Mouse (Mus musculus) large intestine, adult 2 months (tissue): ENCODE results near the gene Sdhb. TPM values are rescaled to one million over a fixed set of nuclear protein-coding genes. Genes with fewer than 3 reads are reported as not detected.

Source experiments
- DNase-seq: peaks from one replicate; pipeline ENCODE4 v3.0.0-alpha.2; 2012; ENCODE audit warnings: low read depth, low spot score
- WGBS: fragments of 180-500 bp; shearing (Covaris S2); methylation state at CpG from one replicate; pipeline ENCODE4 v1.1.7; 2018; 5-methylcytosine and 5-hydroxymethylcytosine counted together
- polyA plus RNA-seq: library from polyadenylated mRNA; depleted of rRNA; stranded (reverse); fragments of >200 nt; gene quantifications from 2 replicates; pipeline ENCODE4 v1.2.3, GENCODE M21; 2012; rRNA removed

Sdhb gene
- polyA plus RNA-seq, 1 experiment = 328 TPM

- no peak for DNase-seq
- WGBS = 25% methylated on average over 7 of the region's 7 CpGs
These were observed 49.1 kb downstream of the Sdhb start, which contains the start of gene Mfap2 for GRCm38 (mm10) chr4:141010118-141010517. Gene Mfap2 (plus strand): TSS chr4:141010418.

GRCm38 (mm10) chr4:141010526-141010925, 49.5 kb downstream of the Sdhb start:
- WGBS = 2% methylated on average over 26 of the region's 26 CpGs

GRCm38 (mm10) chr4:141010941-141011429, 50.0 kb downstream of the Sdhb start:
- no peak for DNase-seq
- 12% methylated on average over 17 of the region's 17 CpGs for WGBS

More at GRCm38 (mm10) chr4:141010526-141010925, 49.5 kb downstream of the Sdhb start:
- no peak for DNase-seq

- DNase-seq = no peak
- WGBS = 57% methylated on average over 14 of the region's 14 CpGs
These were observed 50.7 kb downstream of the Sdhb start for GRCm38 (mm10) chr4:141011556-141012328.

- no peak for DNase-seq
- 64% methylated on average over 10 of the region's 10 CpGs for WGBS
These were observed 51.6 kb downstream of the Sdhb start for GRCm38 (mm10) chr4:141012558-141012957.

- DNase-seq = no peak
- WGBS = 70% methylated on average over 8 of the region's 8 CpGs
These were observed 53.1 kb downstream of the Sdhb start for GRCm38 (mm10) chr4:141014114-141014513.

GRCm38 (mm10) chr4:141014856-141015255, 53.9 kb downstream of the Sdhb start:
- no peak for DNase-seq
- 83% methylated on average over 11 of the region's 11 CpGs for WGBS

- 63% methylated on average over 7 of the region's 7 CpGs for WGBS
- DNase-seq = no peak
These were observed 54.4 kb downstream of the Sdhb start for GRCm38 (mm10) chr4:141015356-141015755.

GRCm38 (mm10) chr4:141016311-141016710, 55.3 kb downstream of the Sdhb start:
- WGBS = 53% methylated on average over 9 of the region's 9 CpGs
- DNase-seq = no peak

GRCm38 (mm10) chr4:141017657-141018436, 56.8 kb downstream of the Sdhb start:
- WGBS = 89% methylated on average over 29 of the region's 29 CpGs
- DNase-seq = no peak

DNA sequence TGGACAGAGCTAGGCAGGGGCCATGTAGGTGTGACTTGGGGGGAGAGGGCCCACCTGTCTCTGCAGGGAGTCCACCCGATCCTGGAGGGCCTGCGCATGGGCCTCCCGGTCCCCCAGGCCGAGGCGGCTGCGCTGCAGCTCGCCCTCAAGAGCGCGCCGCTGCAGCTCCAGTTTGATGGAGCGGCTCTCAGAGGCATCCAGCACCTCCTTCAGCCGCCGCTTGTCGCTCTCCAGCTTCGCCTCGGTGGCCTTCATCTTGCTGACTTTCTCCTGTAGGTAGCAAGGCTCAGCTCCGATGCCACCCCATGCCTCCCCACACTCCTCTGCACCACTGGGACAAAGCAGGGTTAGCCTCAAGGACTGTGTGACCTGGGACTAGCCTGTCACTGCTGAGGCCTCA, 59.2 kb downstream of the Sdhb start:
- 94% methylated on average over 17 of the region's 17 CpGs for WGBS
- DNase-seq = no peak

GRCm38 (mm10) chr4:141020811-141021613, 60.0 kb downstream of the Sdhb start:
- no peak for DNase-seq
- WGBS = 66% methylated on average over 14 of the region's 14 CpGs

DNA sequence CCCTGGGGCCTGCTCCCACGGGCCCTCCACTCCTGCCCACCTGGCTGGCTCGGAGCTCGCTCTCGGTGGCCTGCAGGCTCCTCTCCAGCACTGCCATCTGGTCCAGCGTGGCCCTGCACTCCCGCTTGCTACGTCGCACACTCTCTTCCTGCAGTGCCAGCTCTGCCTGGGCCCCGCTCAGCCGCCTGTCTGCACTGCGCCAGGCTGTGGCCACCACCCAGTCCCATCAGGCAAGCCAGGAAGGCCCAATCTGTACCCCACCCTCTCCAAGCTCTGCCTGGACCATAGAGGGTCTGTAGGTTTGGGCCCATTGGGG, 60.6 kb downstream of the Sdhb start:
- 75% methylated on average over 11 of the region's 11 CpGs for WGBS
- no peak for DNase-seq

- WGBS = 43% methylated on average over 9 of the region's 9 CpGs
- no peak for DNase-seq
These were observed 63.0 kb downstream of the Sdhb start for GRCm38 (mm10) chr4:141024052-141024451.

- WGBS = 83% methylated on average over 27 of the region's 27 CpGs
- no peak for DNase-seq
These were observed 64.0 kb downstream of the Sdhb start for GRCm38 (mm10) chr4:141024992-141025391.

Other genes starting within 250 kb of the Sdhb start
- gene Padi6, start 218.6 kb upstream of the Sdhb start, polyA plus RNA-seq = not detected in 2 replicates
- gene Padi4, start 187.0 kb upstream of the Sdhb start, polyA plus RNA-seq = 0.30 and 0.48 TPM in 2 replicates
- not detected in 2 replicates for gene Padi3, start 150.6 kb upstream of the Sdhb start, polyA plus RNA-seq
- 0.02 and 0.05 TPM in 2 replicates for gene Padi1, start 115.4 kb upstream of the Sdhb start, polyA plus RNA-seq
- gene Padi2, start 54.9 kb upstream of the Sdhb start, polyA plus RNA-seq = 2.1 and 2.4 TPM in 2 replicates
- 31.7 and 40.0 TPM in 2 replicates for gene Atp13a2, start 25.7 kb downstream of the Sdhb start, polyA plus RNA-seq
- gene Mfap2, start 49.2 kb downstream of the Sdhb start, polyA plus RNA-seq = 10.4 and 10.6 TPM in 2 replicates
- 4.3 and 5.5 TPM in 2 replicates for gene Crocc, start 99.3 kb downstream of the Sdhb start, polyA plus RNA-seq
- gene Necap2, start 117.2 kb downstream of the Sdhb start, polyA plus RNA-seq = 60.9 and 72.4 TPM in 2 replicates
- gene Spata21, start 127.1 kb downstream of the Sdhb start, polyA plus RNA-seq = not detected in 2 replicates
- 46.7 and 49.1 TPM in 2 replicates for gene Szrd1, start 178.6 kb downstream of the Sdhb start, polyA plus RNA-seq
- 10.9 and 17.1 TPM in 2 replicates for gene Fbxo42, start 186.7 kb downstream of the Sdhb start, polyA plus RNA-seq